Mouse (Mus musculus) lung, adult 2 months (tissue): ENCODE results near the gene Ankrd65.

ENCODE experiments used
- CTCF ChIP-seq: fragments of 200-500 bp; IDR thresholded peaks from 2 replicates; pipeline ENCODE4 v1.5.1; 2011; ENCODE audit warnings: mild to moderate bottlenecking, low read length, control low read depth; ENCODE audit not compliant: insufficient read depth
- POLR2A ChIP-seq: fragments of 200-500 bp; IDR thresholded peaks from 2 replicates; pipeline ENCODE4 v1.6.1; 2011; ENCODE audit warnings: low read depth, mild to moderate bottlenecking, control low read depth, low read length, borderline replicate concordance; ENCODE audit errors: extremely low read depth

- no peak for TF ChIP-seq POLR2A
- TF ChIP-seq CTCF: no peak
Observed at GRCm38 (mm10) chr4:155775855-155776254, 14.4 kb upstream of the Ankrd65 start.
